Mouse (Mus musculus): ENCODE measurements around the gene Cadm1. TPM values are rescaled to one million over a fixed set of nuclear protein-coding genes. Genes with fewer than 3 reads are reported as not detected.

Gene Cadm1
- total and polyA plus RNA-seq, 3 experiments, result 0.14 to 0.31 TPM; not detected in 1

- no peak for DNase-seq (ENCODE audit: low read depth, low spot score)
These were observed 273.6 kb downstream of the Cadm1 start for GRCm38 (mm10) chr9:47803531-47804105.

GRCm38 (mm10) chr9:47805658-47806057 lies 275.7 kb downstream of the Cadm1 start:
- TF ChIP-seq ZNF384 (IDR thresholded peaks at IDR 0.05; ENCODE audit: low read depth, low read length) (no peak), UBTF (IDR thresholded peaks at IDR 0.05; ENCODE audit: borderline replicate concordance, insufficient read depth, low read depth, low read length) (no peak), USF2 (IDR thresholded peaks at IDR 0.05; ENCODE audit: borderline replicate concordance in 1 of 2, insufficient read depth in 1 of 2, low read depth in 1 of 2, low read length in 2 of 2) (no peak)
- Histone ChIP-seq H3K9me3 (replicated peaks; ENCODE audit: insufficient read depth, low read length) (no peaks in the 10 kb centered on the region), H3K4me1 (ENCODE audit: control insufficient read depth in 1 of 2, insufficient read depth in 2 of 2, low read length in 2 of 2) (no peaks in the 10 kb centered on the region), H3K36me3 (ENCODE audit: control insufficient read depth in 1 of 2, insufficient read depth in 2 of 2, low read length in 2 of 2) (no peaks in the 10 kb centered on the region), H3K27ac (ENCODE audit: control insufficient read depth, low read depth, low read length) (no peak overlapping the region), H3K4me3 (ENCODE audit: control insufficient read depth in 1 of 2, insufficient read depth in 1 of 2, low read depth in 2 of 2, low read length in 2 of 2) (no peak overlapping the region), H3K79me2 (ENCODE audit: control insufficient read depth, insufficient read depth, low read length, poor library complexity) (no peaks in the 10 kb centered on the region), H3K9ac (ENCODE audit: control insufficient read depth, low read depth, low read length, poor library complexity, severe bottlenecking) (no peak overlapping the region), H3K27me3 (ENCODE audit: control insufficient read depth in 1 of 2, insufficient read depth in 2 of 2, low read length in 2 of 2) (no peaks in the 10 kb centered on the region)
- DNase-seq (ENCODE audit: low read depth, low spot score), result no peak

More at GRCm38 (mm10) chr9:47803531-47804105, 273.6 kb downstream of the Cadm1 start:
- no peaks in the 10 kb centered on the region for H3K9me3 ChIP-seq (replicated peaks; ENCODE audit: insufficient read depth, low read length)
- H3K36me3 ChIP-seq (ENCODE audit: control insufficient read depth in 1 of 2, insufficient read depth in 2 of 2, low read length in 2 of 2), result no peaks in the 10 kb centered on the region
- no peaks in the 10 kb centered on the region for H3K27me3 ChIP-seq (ENCODE audit: control insufficient read depth in 1 of 2, insufficient read depth in 2 of 2, low read length in 2 of 2)
- no peak overlapping the region for H3K9ac ChIP-seq (ENCODE audit: control insufficient read depth, low read depth, low read length, poor library complexity, severe bottlenecking)
- H3K4me3 ChIP-seq (ENCODE audit: control insufficient read depth in 1 of 2, insufficient read depth in 1 of 2, low read depth in 2 of 2, low read length in 2 of 2), result no peak overlapping the region
- no peaks in the 10 kb centered on the region for H3K4me1 ChIP-seq (ENCODE audit: control insufficient read depth in 1 of 2, insufficient read depth in 2 of 2, low read length in 2 of 2)
- H3K79me2 ChIP-seq (ENCODE audit: control insufficient read depth, insufficient read depth, low read length, poor library complexity), result no peaks in the 10 kb centered on the region
- H3K27ac ChIP-seq (ENCODE audit: control insufficient read depth, low read depth, low read length), result no peak overlapping the region
- TF ChIP-seq NRF1 (IDR thresholded peaks at IDR 0.05; ENCODE audit: insufficient read depth, low read depth, low read length, poor library complexity, severe bottlenecking), result no peak
- TF ChIP-seq RCOR1 (IDR thresholded peaks at IDR 0.05; ENCODE audit: low read depth, low read length), result no peak
- TF ChIP-seq BHLHE40 (IDR thresholded peaks at IDR 0.05; ENCODE audit: borderline replicate concordance, low read depth, low read length), result no peak
- TF ChIP-seq MAX (IDR thresholded peaks at IDR 0.05; ENCODE audit: low read length), result no peak
- no peak for TF ChIP-seq CHD2 (IDR thresholded peaks at IDR 0.05; ENCODE audit: low read length)
- no peak for TF ChIP-seq ZNF384 (IDR thresholded peaks at IDR 0.05; ENCODE audit: low read depth, low read length)
- no peak for TF ChIP-seq USF2 (IDR thresholded peaks at IDR 0.05; ENCODE audit: borderline replicate concordance in 1 of 2, insufficient read depth in 1 of 2, low read depth in 1 of 2, low read length in 2 of 2)
- no peak for TF ChIP-seq MAFK (IDR thresholded peaks at IDR 0.05; ENCODE audit: borderline replicate concordance, low read depth, low read length)
- no peak for TF ChIP-seq HCFC1 (IDR thresholded peaks at IDR 0.05; ENCODE audit: low read depth, low read length)

DNA sequence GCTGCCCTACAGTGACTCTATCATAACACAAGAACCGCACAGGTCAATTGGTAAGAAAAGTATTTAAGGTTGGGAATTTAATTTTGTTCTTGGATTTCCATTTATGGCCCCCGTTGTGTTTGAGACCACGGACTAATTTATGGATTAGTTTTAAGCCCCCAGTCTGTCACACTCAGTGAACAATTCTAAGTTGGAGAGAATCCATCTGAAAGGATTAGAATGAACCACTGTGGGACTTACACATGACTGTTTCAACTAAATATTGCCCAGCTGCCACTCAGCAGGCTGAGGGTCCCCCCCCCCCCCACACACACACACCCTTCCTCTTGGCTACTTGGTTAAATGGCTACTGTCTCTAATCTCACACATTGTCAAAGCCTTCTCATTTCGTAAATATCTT lies 295.7 kb downstream of the Cadm1 start:
- H3K36me3 ChIP-seq (ENCODE audit: control insufficient read depth in 1 of 2, insufficient read depth in 2 of 2, low read length in 2 of 2), result no peaks in the 10 kb centered on the region
- no peaks in the 10 kb centered on the region for H3K79me2 ChIP-seq (ENCODE audit: control insufficient read depth, insufficient read depth, low read length, poor library complexity)
- no peaks in the 10 kb centered on the region for H3K9me3 ChIP-seq (replicated peaks; ENCODE audit: insufficient read depth, low read length)
- no peak for DNase-seq (ENCODE audit: low read depth, low spot score)
- H3K4me3 ChIP-seq (ENCODE audit: control insufficient read depth in 1 of 2, insufficient read depth in 1 of 2, low read depth in 2 of 2, low read length in 2 of 2), result no peak overlapping the region
- H3K9ac ChIP-seq (ENCODE audit: control insufficient read depth, low read depth, low read length, poor library complexity, severe bottlenecking), result no peak overlapping the region
- no peak overlapping the region for H3K27ac ChIP-seq (ENCODE audit: control insufficient read depth, low read depth, low read length)
- no peaks in the 10 kb centered on the region for H3K4me1 ChIP-seq (ENCODE audit: control insufficient read depth in 1 of 2, insufficient read depth in 2 of 2, low read length in 2 of 2)
- H3K27me3 ChIP-seq (ENCODE audit: control insufficient read depth in 1 of 2, insufficient read depth in 2 of 2, low read length in 2 of 2), result no peaks in the 10 kb centered on the region
- TF ChIP-seq ZKSCAN1 (IDR thresholded peaks at IDR 0.05; ENCODE audit: low read depth, low read length), result no peak
- TF ChIP-seq TBP (IDR thresholded peaks at IDR 0.05; ENCODE audit: low read depth, low read length), result no peak
- TF ChIP-seq BHLHE40 (IDR thresholded peaks at IDR 0.05; ENCODE audit: borderline replicate concordance, low read depth, low read length), result no peak
- no peak for TF ChIP-seq NELFE (IDR thresholded peaks at IDR 0.05; ENCODE audit: low read depth, low read length)
- TF ChIP-seq SIN3A (IDR thresholded peaks at IDR 0.05; ENCODE audit: low read length), result no peak
